Mouse (Mus musculus) spleen, adult 2 months (tissue): Measurements from ENCODE around the gene Tomm5.

Experiments used
- CTCF ChIP-seq: fragments of 200-500 bp; IDR thresholded peaks from 2 replicates; pipeline ENCODE4 v1.5.1; 2011; ENCODE audit warnings: mild to moderate bottlenecking, inconsistent platforms; ENCODE audit not compliant: insufficient read depth, insufficient read length, insufficient replicate concordance; ENCODE audit errors: extremely low read depth
- POLR2A ChIP-seq: fragments of 200-500 bp; IDR thresholded peaks from 2 replicates; pipeline ENCODE4 v1.6.1; 2011; ENCODE audit warnings: low read depth, low read length, inconsistent platforms

DNA sequence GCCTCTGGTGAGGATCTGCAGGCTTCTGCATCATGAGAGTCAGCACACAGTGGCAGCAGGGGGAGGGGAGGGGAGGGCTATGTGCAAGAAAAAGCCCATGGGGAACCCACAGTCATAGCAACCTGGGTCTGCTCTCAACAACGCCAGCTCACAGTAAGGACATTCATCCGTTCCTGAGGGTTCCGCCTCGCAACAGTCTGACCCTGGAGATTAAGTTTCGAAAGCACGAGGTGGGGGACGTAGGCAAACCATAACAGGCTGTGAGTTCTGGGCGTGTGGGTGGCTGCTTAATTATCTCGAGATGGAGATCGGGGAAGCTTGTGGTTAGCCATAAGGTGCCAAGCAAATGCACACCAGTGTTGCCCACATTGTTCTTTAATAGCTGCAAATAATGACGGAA is 34.5 kb upstream of the Tomm5 start:
- TF ChIP-seq POLR2A = no peak
- TF ChIP-seq CTCF = no peak
